Mouse (Mus musculus) CH12.LX (cell line): Measurements from ENCODE around the gene Asic1. TPM values are rescaled to one million over a fixed set of nuclear protein-coding genes. Genes with fewer than 3 reads are reported as not detected.

Experiments used
- DNase-seq: peaks from one replicate; pipeline ENCODE4 v3.0.0-alpha.2; 2013; ENCODE audit errors: extremely low read depth
- H3K27ac ChIP-seq: 2 replicates; pipeline ENCODE4 v1.5.1; 2012; ENCODE audit warnings: low read depth, mild to moderate bottlenecking, control low read depth, moderate library complexity; ENCODE audit not compliant: insufficient read depth
- H3K27me3 ChIP-seq: replicated peaks from 2 replicates; pipeline ENCODE3; 2012; ENCODE audit warnings: inconsistent platforms
- H3K36me3 ChIP-seq, 2 experiments: replicated peaks in 1 of 2; 2 replicates each; pipeline versions ENCODE3 to v1.6.1; 2012; ENCODE audit warnings: inconsistent platforms in 1 of 2, low read length in 1 of 2, mild to moderate bottlenecking in 1 of 2, mixed read lengths in 1 of 2, moderate library complexity in 1 of 2; ENCODE audit not compliant: control insufficient read depth in 1 of 2, insufficient read depth in 1 of 2
- H3K4me1 ChIP-seq, 2 experiments: 2 replicates each; pipeline ENCODE4 v1.6.1; 2012; ENCODE audit warnings: inconsistent platforms in 1 of 2, moderate library complexity in 1 of 2; ENCODE audit not compliant: insufficient read depth in 2 of 2, control insufficient read depth in 1 of 2
- H3K4me2 ChIP-seq: 2 replicates; pipeline ENCODE4 v1.6.1; 2012; ENCODE audit warnings: low read depth, mild to moderate bottlenecking, control low read depth; ENCODE audit not compliant: poor library complexity, insufficient read depth, severe bottlenecking
- H3K4me3 ChIP-seq, 3 experiments: fragments of 150-350 bp in 1 of 3; sonication (generic) in 1 of 3; replicated peaks in 1 of 3; 2 replicates each; pipeline versions ENCODE3 to v1.5.1; 2011 to 2012; ENCODE audit warnings: low read depth in 2 of 3, low read length in 2 of 3, mild to moderate bottlenecking in 2 of 3, moderate library complexity in 2 of 3, control low read depth in 1 of 3, improper control_type of control experiment in 1 of 3, inconsistent platforms in 1 of 3, mixed read lengths in 1 of 3; ENCODE audit not compliant: poor library complexity in 1 of 3
- H3K79me2 ChIP-seq: replicated peaks from 2 replicates; pipeline ENCODE4 v1.6.1; 2012; ENCODE audit warnings: mild to moderate bottlenecking, moderate library complexity; ENCODE audit not compliant: control insufficient read depth, poor library complexity, insufficient read depth, severe bottlenecking; ENCODE audit errors: extremely low read depth
- H3K9ac ChIP-seq: 2 replicates; pipeline ENCODE4 v1.6.1; 2012; ENCODE audit warnings: low read depth, mild to moderate bottlenecking, control low read depth, moderate library complexity; ENCODE audit not compliant: insufficient read depth
- H3K9me3 ChIP-seq: replicated peaks from 2 replicates; pipeline ENCODE3; 2012; ENCODE audit warnings: low read length, inconsistent platforms, mixed read lengths
- BHLHE40 ChIP-seq: IDR thresholded peaks from 2 replicates; pipeline ENCODE4 v1.6.1; 2011; ENCODE audit warnings: mild to moderate bottlenecking, low read depth, low read length, improper control_type of control experiment
- CHD2 ChIP-seq: IDR thresholded peaks from 2 replicates; pipeline ENCODE4 v1.6.1; 2011; ENCODE audit warnings: low read length, improper control_type of control experiment
- EP300 ChIP-seq: IDR thresholded peaks from 2 replicates; pipeline ENCODE4 v1.6.1; 2011; ENCODE audit warnings: low read length, improper control_type of control experiment
- ETS1 ChIP-seq: conservative IDR thresholded peaks from 2 replicates; pipeline ENCODE4 v1.6.1; 2012; ENCODE audit warnings: low read depth, mild to moderate bottlenecking, inconsistent platforms, low read length, improper control_type of control experiment, moderate library complexity
- GABPA ChIP-seq: IDR thresholded peaks from 2 replicates; pipeline ENCODE4 v1.6.1; 2012; ENCODE audit warnings: low read depth, low read length, improper control_type of control experiment, inconsistent platforms; ENCODE audit not compliant: insufficient replicate concordance
- IRF4 ChIP-seq: IDR thresholded peaks from 2 replicates; pipeline ENCODE4 v1.6.1; 2014; ENCODE audit warnings: low read depth, mild to moderate bottlenecking, inconsistent platforms, low read length, improper control_type of control experiment
- JUN ChIP-seq: IDR thresholded peaks from 2 replicates; pipeline ENCODE4 v1.6.1; 2011; ENCODE audit warnings: low read depth, mild to moderate bottlenecking, low read length, improper control_type of control experiment, moderate library complexity; ENCODE audit not compliant: insufficient read depth
- KAT2A ChIP-seq: IDR thresholded peaks from 2 replicates; pipeline ENCODE4 v1.6.1; 2012; ENCODE audit warnings: low read length, improper control_type of control experiment, inconsistent platforms; ENCODE audit not compliant: insufficient replicate concordance
- MAFK ChIP-seq: IDR thresholded peaks from 2 replicates; pipeline ENCODE4 v1.6.1; 2011; ENCODE audit warnings: low read length, improper control_type of control experiment; ENCODE audit not compliant: insufficient replicate concordance
- MEF2A ChIP-seq: IDR thresholded peaks from 2 replicates; pipeline ENCODE4 v1.6.1; 2014; ENCODE audit warnings: low read depth, mild to moderate bottlenecking, inconsistent platforms, low read length, improper control_type of control experiment, borderline replicate concordance
- MXI1 ChIP-seq: IDR thresholded peaks from 2 replicates; pipeline ENCODE4 v1.6.1; 2011; ENCODE audit warnings: mild to moderate bottlenecking, low read depth, low read length, improper control_type of control experiment
- MYC ChIP-seq: IDR thresholded peaks from 2 replicates; pipeline ENCODE4 v1.6.1; 2011; ENCODE audit warnings: low read depth, mild to moderate bottlenecking, improper control_type of control experiment, low read length
- NELFE ChIP-seq: IDR thresholded peaks from 2 replicates; pipeline ENCODE4 v1.6.1; 2011; ENCODE audit warnings: low read depth, low read length, improper control_type of control experiment
- NRF1 ChIP-seq: IDR thresholded peaks from 2 replicates; pipeline ENCODE4 v1.6.1; 2014; ENCODE audit warnings: low read depth, mild to moderate bottlenecking, inconsistent platforms, low read length, improper control_type of control experiment, moderate library complexity
- PAX5 ChIP-seq: IDR thresholded peaks from 2 replicates; pipeline ENCODE4 v1.6.1; 2012; ENCODE audit warnings: low read length, inconsistent platforms, mixed read lengths
- POLR2A ChIP-seq: IDR thresholded peaks from 2 replicates; pipeline ENCODE4 v1.6.1; 2011; ENCODE audit warnings: low read depth, mild to moderate bottlenecking, improper control_type of control experiment, low read length
- POLR2AphosphoS2 ChIP-seq: IDR thresholded peaks from 2 replicates; pipeline ENCODE4 v1.6.1; 2011; ENCODE audit warnings: low read depth, low read length, improper control_type of control experiment
- RAD21 ChIP-seq: IDR thresholded peaks from 2 replicates; pipeline ENCODE4 v1.6.1; 2011; ENCODE audit warnings: low read depth, mild to moderate bottlenecking, low read length, improper control_type of control experiment, moderate library complexity
- RCOR1 ChIP-seq: conservative IDR thresholded peaks from 2 replicates; pipeline ENCODE4 v1.6.1; 2012; ENCODE audit warnings: low read depth, mild to moderate bottlenecking, inconsistent platforms, low read length, improper control_type of control experiment
- UBTF ChIP-seq: IDR thresholded peaks from 2 replicates; pipeline ENCODE4 v1.6.1; 2012; ENCODE audit warnings: low read depth, mild to moderate bottlenecking, inconsistent platforms, low read length, improper control_type of control experiment, moderate library complexity
- USF1 ChIP-seq: IDR thresholded peaks from 2 replicates; pipeline ENCODE4 v1.6.1; 2014; ENCODE audit warnings: low read depth, mild to moderate bottlenecking, inconsistent platforms, low read length, improper control_type of control experiment
- USF2 ChIP-seq: conservative IDR thresholded peaks from 2 replicates; pipeline ENCODE4 v1.6.1; 2011; ENCODE audit warnings: low read depth, low read length, improper control_type of control experiment
- ZC3H11A ChIP-seq: IDR thresholded peaks from 2 replicates; pipeline ENCODE4 v1.6.1; 2012; ENCODE audit warnings: low read depth, mild to moderate bottlenecking, inconsistent platforms, low read length, improper control_type of control experiment
- ZKSCAN1 ChIP-seq: IDR thresholded peaks from 2 replicates; pipeline ENCODE4 v1.6.1; 2012; ENCODE audit warnings: low read depth, inconsistent platforms, low read length, improper control_type of control experiment, borderline replicate concordance
- ZNF384 ChIP-seq: IDR thresholded peaks from 2 replicates; pipeline ENCODE4 v1.6.1; 2012; ENCODE audit warnings: low read depth, low read length, improper control_type of control experiment, inconsistent platforms
- dilution Hi-C: fragments of 300-500 bp; cut with MboI; formaldehyde crosslinking; loops from 2 replicates; pipeline ENCODE4 v1.14.3; 2020; ENCODE audit warnings: low sequenced_read_pairs; ENCODE audit not compliant: extremely low pct_unique_long_range_greater_than_20kb, extremely low pct_ligation_motif_present
- in situ Hi-C: fragments of 300-500 bp; cut with MboI; formaldehyde crosslinking; loops from 3 replicates; pipeline ENCODE4 v1.14.3; 2019; ENCODE audit warnings: low sequenced_read_pairs, low pct_ligation_motif_present, low pct_unique_long_range_greater_than_20kb, mixed read lengths
- polyA plus RNA-seq: library from polyadenylated mRNA; unstranded; fragments of >175 nt; gene quantifications from 2 replicates; pipeline ENCODE4 v1.2.1, GENCODE M21; 2012; ENCODE audit warnings: low read depth; ENCODE audit not compliant: insufficient read length
- total RNA-seq, 2 experiments: library from RNA; depleted of rRNA; stranded (reverse); fragments of 300-350 nt in 1 of 2; fragments of >200 nt in 1 of 2; gene quantifications; 2 replicates each; pipeline ENCODE4 v1.2.3; 2012 to 2014

Gene Asic1
- total and polyA plus RNA-seq, 3 experiments = 0.47 to 0.94 TPM; not detected in 1

DNA sequence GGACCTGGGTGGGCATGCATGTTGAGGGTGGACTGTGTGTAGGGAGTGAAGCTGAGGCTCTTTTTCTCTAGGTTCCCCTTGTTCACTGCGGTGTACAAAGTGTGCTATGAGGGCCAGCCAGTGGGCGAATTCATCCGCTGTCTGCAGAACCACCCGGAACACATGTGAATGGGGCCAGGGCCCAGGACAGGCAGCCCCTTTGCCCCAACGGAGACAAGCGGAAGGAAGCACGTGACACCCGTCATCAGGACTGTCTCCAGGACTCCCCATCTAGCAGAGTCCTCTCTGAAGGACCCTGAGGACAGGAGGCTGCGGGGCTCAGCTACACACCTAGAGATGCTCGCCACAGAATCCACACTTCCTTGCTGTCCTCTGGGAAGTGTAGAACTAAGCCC, 52.9 kb downstream of the Asic1 start:
- Histone ChIP-seq H3K9me3 (no peaks in the 10 kb centered on the region), H3K9ac (no peak overlapping the region), H3K27ac (no peak overlapping the region), H3K27me3 (no peaks in the 10 kb centered on the region), H3K79me2 (peaks cover 11% of the 10 kb centered on the region; the same call in 1 of the 2 replicates), H3K4me3 (no peak overlapping the region), H3K4me1 (peaks cover 4 to 21% of the 10 kb centered on the region in 2 experiments; a peak in 2 of 4 replicates), H3K4me2 (no peak overlapping the region), H3K36me3 (peaks cover 7 to 54% of the 10 kb centered on the region in 2 experiments)
- no peak for TF ChIP-seq ZKSCAN1
- TF ChIP-seq MXI1 = no peak
- TF ChIP-seq MAFK = no peak
- no peak for TF ChIP-seq JUN
- TF ChIP-seq UBTF = no peak
- TF ChIP-seq USF1 = no peak
- no peak for TF ChIP-seq ZC3H11A
- TF ChIP-seq POLR2AphosphoS2 = no peak
- no peak for TF ChIP-seq PAX5
- TF ChIP-seq ETS1 = no peak
- TF ChIP-seq NRF1 = no peak
- TF ChIP-seq ZNF384 = no peak
- no peak for TF ChIP-seq RCOR1
- no peak for TF ChIP-seq IRF4
- no peak for DNase-seq
- in situ Hi-C loops = no loop called here
- dilution Hi-C loops = no loop called here

DNA sequence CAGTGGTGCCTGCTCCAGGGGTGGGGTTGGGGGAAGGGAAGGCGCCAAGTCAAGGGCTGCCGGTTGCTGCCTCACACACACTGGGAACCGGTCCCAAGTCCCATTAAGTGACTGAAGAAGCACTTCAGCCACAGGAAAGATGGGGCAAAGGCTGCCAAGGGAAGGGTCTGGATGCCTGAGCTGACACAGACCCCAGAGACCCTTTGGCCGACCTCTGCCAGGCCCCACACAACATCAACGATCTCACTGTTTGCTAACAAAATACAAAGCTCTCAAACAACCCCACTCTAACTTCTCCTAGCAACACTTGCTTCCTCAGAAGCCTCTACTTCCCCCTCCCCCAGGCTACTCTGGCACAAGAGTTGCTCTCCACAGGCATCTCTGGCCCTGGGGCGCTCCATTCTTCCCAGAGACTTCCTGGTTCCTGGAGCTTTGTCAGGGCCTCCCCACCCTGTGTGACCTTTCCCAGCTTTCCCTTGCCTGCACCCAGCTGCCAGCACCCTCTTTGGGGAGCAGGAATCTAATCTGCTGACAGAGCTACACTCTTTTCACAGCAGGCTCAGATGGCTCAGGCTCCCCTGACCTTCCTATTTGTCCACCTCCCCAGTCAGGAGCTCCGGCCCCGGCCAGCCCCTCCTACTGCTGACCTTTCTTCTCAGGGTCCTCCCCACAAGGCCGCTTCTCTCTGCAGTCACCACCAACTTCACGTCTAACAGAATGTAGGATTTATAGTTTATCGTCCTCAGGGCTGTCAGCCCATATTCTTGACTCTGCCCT, 53.5 kb downstream of the Asic1 start:
- no peaks in the 10 kb centered on the region for H3K27me3 ChIP-seq
- H3K4me3 ChIP-seq = no peak overlapping the region
- DNase-seq = no peak
- dilution Hi-C loops = no loop called here
- H3K4me1 ChIP-seq = peaks cover 4 to 21% of the 10 kb centered on the region in 2 experiments; a peak in 2 of 4 replicates
- H3K27ac ChIP-seq = no peak overlapping the region
- H3K36me3 ChIP-seq = peaks cover 11 to 54% of the 10 kb centered on the region in 2 experiments
- TF ChIP-seq GABPA (no peak), ZKSCAN1 (no peak), MEF2A (no peak), KAT2A (no peak), NELFE (no peak), USF2 (no peak), JUN (no peak), UBTF (no peak), CHD2 (no peak), RAD21 (no peak), BHLHE40 (no peak), ZC3H11A (no peak), EP300 (no peak), POLR2A (no peak), ETS1 (no peak), POLR2AphosphoS2 (no peak), MAFK (no peak), MYC (no peak), PAX5 (no peak)
- no peak overlapping the region for H3K9ac ChIP-seq
- peaks cover 11% of the 10 kb centered on the region; the same call in 1 of the 2 replicates for H3K79me2 ChIP-seq
- in situ Hi-C loops = no loop called here
- H3K9me3 ChIP-seq = peaks cover 2% of the 10 kb centered on the region
- H3K4me2 ChIP-seq = no peak overlapping the region
